Mouse (Mus musculus): ENCODE data around the gene Itpka.
"Not testable (repeated sequence)": the region's sequence is repeated elsewhere in the genome, so short reads cannot be mapped to it uniquely, and the experiment has no call there.

Itpka gene

DNA sequence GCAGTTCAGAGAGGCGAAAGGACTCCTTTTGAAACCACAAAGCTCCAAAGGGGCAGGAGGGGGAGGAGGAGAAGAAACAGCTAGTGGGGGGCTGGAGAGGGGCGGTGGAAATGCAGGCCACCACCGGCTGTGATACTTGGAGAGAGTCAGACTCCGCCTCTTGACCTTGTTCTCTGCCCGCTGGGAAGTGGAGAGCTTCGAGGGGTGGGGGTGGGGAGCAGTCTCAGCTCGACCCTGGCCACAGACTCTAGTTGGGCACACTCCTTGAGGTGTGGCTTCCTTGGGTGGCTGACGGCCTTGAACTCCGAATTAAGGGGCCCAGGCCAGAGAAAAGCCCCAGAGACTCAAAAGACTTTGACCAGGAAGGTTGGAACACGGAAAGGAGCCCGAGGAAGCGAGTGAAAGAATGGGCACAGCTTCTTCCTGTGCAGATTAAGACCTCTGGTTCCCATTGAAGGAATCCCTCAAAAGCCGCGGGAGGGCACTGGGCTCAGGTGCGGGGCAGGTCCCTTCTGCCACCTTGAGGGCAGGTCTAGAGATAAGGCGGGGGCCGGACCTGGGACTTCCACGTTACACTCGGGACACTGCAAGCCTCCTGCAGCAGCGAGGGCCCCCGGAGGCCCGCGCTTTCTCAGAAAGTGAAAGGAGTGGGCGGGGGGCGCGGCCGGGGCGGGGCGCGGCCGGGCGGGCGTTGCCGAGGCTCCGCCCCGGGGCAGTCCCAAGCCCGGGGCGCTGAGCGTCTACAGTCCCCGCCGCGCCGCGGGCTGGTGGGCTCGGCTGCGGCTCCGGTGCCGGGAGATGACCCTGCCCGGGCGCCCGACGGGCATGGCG lies at the start of gene Itpka:
Gene Itpka (plus strand): TSS at position 757 of the 831 bp plus-strand sequence.
- DNase-seq = peak; percentile 58

DNA sequence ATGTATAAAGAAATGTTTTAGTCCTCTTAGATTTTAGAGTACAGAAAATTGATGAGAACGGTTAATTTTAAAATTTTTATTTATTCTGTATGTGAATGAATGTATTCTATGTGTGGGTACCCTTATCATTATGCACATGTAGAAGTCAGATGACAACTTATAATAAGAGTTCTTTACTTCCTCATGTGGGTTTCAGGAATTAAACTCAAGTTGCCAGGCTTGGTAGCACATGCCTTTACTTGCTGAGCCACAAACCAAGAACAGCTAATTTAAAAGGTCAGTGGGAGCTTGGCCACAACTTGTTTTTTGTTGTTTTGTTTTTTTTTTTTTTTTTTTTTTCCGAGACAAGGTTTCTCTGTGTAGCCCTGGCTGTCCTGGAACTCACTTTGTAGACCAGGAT lies 47.3 kb upstream of the Itpka start:
- DNase-seq = no peak

DNA sequence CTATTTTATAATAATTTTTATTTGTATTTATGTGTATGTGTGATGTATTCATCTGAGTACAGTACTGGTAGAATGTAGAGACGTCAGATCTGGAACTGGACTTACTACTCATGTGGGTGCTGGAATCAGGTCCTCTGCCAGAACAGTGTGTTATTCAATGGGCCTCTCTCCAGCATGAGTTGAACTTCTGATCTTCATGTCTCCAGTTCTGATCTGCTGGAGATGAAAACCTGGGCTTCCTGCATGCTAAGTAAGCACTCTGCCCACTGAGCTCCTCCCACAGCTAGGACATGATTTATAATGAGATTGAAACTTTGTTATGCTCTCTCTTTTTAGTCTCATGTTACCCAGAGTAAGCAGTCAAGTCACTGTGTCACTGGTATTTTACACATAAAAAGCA lies 46.0 kb upstream of the Itpka start:
- no peak for DNase-seq

DNA sequence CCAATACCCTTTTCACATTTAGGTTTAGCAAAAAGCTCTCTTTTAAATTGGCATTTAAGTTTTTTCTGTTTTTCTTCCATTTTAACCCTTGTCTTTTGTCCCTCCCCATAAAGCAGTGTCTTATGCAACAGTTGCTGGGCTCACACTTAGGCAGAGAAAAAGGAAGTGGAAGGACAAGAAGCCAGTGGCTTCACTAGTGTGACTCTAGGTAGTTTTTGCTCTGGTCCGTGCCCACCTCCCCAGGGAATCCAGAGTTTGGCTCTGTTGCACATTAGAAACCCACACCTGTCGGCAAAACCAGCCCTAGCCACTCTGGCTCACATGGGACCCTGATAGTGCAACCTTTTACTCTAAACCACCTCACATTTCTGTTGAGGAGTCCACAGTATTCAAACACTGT lies 43.7 kb upstream of the Itpka start:
- no peak for DNase-seq

GRCm38 (mm10) chr2:119699962-119700361 lies 42.2 kb upstream of the Itpka start:
- no peak for DNase-seq

DNA sequence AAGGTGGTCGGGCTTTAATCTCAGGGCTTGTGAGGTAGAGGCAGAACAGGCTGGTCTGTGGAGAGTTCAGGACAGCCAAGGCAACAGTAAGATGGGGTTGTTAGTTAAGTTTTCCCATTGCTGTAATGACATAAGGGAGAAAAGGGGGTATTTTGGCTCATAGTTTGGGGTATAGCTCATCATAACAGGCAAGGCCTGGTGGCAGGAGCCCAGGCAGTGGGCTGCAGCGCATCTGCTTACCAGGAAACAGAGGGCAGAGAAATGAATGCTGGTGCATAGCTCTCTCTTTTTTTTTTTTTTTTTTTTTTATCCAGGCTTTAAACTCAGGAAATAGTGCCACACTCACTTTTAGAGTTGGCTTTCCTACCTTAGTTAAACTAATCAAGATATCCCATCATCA lies 39.0 kb upstream of the Itpka start:
- DNase-seq = no peak

DNA sequence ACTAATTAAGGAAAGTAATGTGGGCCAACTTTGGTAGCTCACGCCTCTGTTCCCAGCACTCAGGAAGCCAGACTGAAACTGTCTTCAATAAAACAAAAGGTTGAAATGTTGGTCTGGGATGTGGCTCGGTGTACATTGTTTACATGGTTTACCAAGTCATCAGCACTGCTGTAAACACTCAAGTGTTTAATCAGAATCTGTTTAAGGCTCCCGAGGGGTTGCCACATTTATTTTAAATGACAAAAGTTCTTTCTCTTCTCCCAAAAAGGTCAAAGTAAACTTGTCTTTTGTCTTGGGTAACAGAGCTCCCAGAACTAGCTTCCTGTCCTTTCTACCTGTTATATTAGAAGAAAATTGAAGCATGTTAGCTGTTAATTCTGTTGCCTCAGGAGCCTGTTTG lies 34.5 kb upstream of the Itpka start:
- DNase-seq = no peak

DNA sequence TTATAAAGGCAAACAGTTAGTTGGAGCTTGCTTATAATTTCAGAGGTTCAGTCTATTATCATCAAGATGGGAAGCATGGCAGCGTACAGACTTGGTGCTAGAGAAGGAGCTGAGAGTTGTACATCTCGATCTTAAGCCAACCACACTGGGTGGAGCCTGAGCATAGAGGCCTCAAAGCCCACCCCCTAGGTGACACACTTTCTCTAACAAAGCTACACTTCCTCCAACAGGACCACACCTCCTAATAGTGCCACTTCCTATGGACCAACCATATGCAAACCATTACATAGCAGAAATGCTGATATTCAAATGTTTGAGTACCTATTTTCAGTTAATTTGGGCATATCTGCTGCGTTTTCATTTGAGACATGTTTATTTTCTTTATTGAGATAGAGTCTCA lies 32.1 kb upstream of the Itpka start:
- DNase-seq = no peak

DNA sequence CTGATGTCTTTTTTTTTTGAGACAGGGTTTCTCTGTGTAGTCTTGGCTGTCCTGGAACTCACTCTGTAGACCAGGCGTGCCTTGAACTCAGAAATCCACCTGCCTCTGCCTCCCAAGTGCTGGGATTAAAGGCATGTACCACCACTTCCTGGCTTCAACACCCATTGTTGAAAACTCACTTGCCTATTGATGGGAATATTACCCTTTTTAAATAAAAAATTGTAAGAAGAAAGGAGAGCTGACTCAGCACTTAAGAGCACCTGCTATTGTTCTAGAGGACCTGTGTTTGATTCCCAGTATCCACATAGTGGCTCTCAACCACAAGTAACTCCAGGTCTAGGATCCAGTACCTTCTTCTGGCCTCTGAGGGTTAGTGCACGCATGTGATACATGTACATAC lies 26.3 kb upstream of the Itpka start:
- not testable (repeated sequence) for DNase-seq

- DNase-seq = no peak
These were observed 21.1 kb upstream of the Itpka start for GRCm38 (mm10) chr2:119721070-119721469.

- no peak for DNase-seq
These were observed 14.2 kb upstream of the Itpka start for GRCm38 (mm10) chr2:119727762-119728416.

- no peak for DNase-seq
These were observed 11.4 kb upstream of the Itpka start for GRCm38 (mm10) chr2:119730735-119731134.

DNA sequence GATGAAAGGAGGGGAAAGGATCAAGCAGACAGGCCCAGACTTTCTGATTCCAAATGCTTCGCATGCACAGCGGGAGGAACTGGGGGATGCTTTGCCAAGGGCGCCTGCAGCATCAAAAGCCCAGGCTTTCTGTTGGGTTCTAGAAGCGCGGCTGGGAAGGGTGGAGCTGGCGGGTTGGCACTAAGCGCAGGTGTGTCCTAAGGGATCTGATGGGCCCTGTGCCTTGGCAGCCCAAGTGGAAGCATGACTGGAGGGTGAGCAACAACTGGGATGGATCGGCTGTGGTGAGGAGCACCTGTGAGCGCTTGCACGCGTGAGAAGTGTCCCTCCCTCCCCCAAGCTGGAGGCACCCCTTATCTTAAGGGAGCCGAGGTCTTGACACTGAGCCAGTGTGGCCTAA lies 5.0 kb upstream of the Itpka start:
- DNase-seq = no peak

DNA sequence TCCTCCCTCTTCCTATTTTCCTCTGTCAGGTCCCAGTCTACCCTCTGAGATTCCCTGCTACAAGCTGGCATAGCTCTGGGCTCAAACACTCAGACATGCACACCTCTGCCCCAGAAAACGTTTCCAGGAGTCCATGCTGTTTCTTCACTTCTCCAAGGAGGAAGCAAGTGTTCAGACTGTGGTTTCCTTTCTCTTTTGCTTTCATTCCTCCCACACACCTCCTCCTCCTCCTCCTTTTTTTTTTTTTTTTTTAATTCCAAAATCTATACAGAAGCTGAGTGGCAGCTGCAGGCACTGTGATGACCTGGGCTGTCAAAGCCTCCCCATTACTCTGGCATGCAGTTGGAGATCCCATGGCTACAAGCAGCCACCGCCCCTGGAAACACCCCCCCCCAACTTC lies 1.6 kb upstream of the Itpka start:
- DNase-seq = no peak

DNA sequence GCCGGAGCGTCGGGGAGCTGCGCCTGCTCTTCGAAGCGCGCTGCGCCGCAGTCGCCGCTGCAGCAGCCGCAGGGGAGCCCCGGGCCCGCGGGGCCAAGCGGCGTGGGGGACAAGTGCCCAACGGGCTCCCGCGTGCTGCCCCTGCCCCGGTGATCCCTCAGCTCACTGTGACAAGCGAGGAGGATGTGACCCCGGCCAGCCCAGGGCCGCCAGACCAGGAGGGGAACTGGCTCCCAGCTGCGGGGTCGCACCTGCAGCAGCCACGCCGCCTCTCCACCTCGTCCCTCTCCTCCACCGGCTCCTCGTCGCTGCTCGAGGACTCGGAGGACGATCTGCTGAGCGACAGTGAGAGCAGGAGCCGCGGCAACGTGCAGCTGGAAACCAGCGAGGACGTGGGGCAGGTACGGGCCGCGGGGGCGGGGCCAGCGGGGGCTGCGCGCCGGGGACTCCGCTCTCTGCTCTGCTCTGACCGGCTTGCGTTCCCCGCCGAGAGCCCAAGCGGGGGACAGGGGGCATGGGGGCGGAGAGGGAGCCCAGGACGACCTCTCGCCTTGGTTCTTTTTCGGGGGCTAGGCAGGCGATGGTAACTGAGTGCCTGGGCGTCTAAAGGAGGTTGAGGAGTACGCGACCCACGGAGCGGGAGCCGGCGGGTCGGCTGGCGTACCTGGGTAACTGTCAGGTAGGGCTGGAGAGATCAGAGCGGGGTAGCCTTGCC lies 481 bp downstream of the Itpka start:
- DNase-seq = peak; percentile 39 to 41

- peak; percentile 26 to 59 for DNase-seq
These were observed 1.2 kb downstream of the Itpka start for GRCm38 (mm10) chr2:119743176-119743807.

GRCm38 (mm10) chr2:119743808-119744162 lies 1.6 kb downstream of the Itpka start:
- DNase-seq = peak; percentile 57 to 78

- DNase-seq = peak; percentile 68 to 81
These were observed 2.3 kb downstream of the Itpka start for GRCm38 (mm10) chr2:119744163-119745111.

- DNase-seq = peak in 1 of 2 experiments; percentile 18
These were observed 3.1 kb downstream of the Itpka start for GRCm38 (mm10) chr2:119745281-119745680.

- DNase-seq = no peak
These were observed 5.4 kb downstream of the Itpka start for GRCm38 (mm10) chr2:119747554-119747953.

DNA sequence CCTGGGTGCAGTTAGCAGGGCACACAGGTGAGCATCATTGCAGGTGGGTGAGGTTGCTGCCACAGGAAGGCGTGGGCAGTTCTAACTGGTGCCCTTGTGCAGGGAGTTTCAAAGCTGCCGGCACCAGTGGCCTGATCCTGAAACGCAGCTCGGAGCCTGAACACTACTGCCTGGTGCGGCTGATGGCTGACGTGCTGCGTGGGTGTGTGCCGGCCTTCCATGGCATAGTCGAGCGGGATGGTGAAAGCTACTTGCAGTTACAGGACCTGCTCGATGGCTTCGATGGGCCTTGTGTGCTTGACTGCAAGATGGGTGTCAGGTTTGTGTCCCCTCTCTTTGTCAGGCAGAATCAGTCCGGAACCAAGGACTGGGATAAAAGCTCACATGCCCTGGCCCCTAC lies 7.1 kb downstream of the Itpka start:
- DNase-seq = no peak

GRCm38 (mm10) chr2:119757601-119758100 lies 15.5 kb downstream of the Itpka start:
- DNase-seq = peak in 1 of 2 experiments; percentile 21
